Mouse (Mus musculus): ENCODE measurements around the gene Tnnt1.
"Not testable (repeated sequence)": the region's sequence is repeated elsewhere in the genome, so short reads cannot be mapped to it uniquely, and the experiment has no call there.

Tnnt1 gene

GRCm38 (mm10) chr7:4516332-4517050, at the start of gene Tnnt1:
Gene Tnnt1 (minus strand): TSS chr7:4516382.
- DNase-seq, result no peak

- no peak for DNase-seq
Observed at GRCm38 (mm10) chr7:4562660-4563059, 46.5 kb upstream of the Tnnt1 start.

GRCm38 (mm10) chr7:4557167-4557560, 41.0 kb upstream of the Tnnt1 start:
- no peak for DNase-seq

GRCm38 (mm10) chr7:4556256-4557166, 40.3 kb upstream of the Tnnt1 start:
- DNase-seq, result peak; percentile 49

GRCm38 (mm10) chr7:4547221-4547641, 31.0 kb upstream of the Tnnt1 start, which contains the start of gene Syt5:
Gene Syt5 (minus strand): TSS chr7:4547541.
- DNase-seq, result no peak

GRCm38 (mm10) chr7:4546591-4547131, 30.5 kb upstream of the Tnnt1 start:
- DNase-seq, result peak; percentile 33

- DNase-seq, result no peak
Observed at GRCm38 (mm10) chr7:4546050-4546449, 29.9 kb upstream of the Tnnt1 start.

- DNase-seq, result no peak
Observed at GRCm38 (mm10) chr7:4542013-4542412, 25.8 kb upstream of the Tnnt1 start.

GRCm38 (mm10) chr7:4541344-4541743, 25.2 kb upstream of the Tnnt1 start:
- no peak for DNase-seq

- DNase-seq, result no peak
Observed at GRCm38 (mm10) chr7:4539019-4539418, 22.8 kb upstream of the Tnnt1 start.

GRCm38 (mm10) chr7:4537181-4537580, 21.0 kb upstream of the Tnnt1 start:
- no peak for DNase-seq

- no peak for DNase-seq
Observed at GRCm38 (mm10) chr7:4536369-4536768, 20.2 kb upstream of the Tnnt1 start.

GRCm38 (mm10) chr7:4532005-4532729, 16.0 kb upstream of the Tnnt1 start, which contains the start of gene Dnaaf3:
Gene Dnaaf3 (minus strand): TSS chr7:4532453.
- DNase-seq, result peak; percentile 85

- DNase-seq, result not testable (repeated sequence)
Observed at GRCm38 (mm10) chr7:4530166-4530565, 14.0 kb upstream of the Tnnt1 start.

- DNase-seq, result no peak
Observed at GRCm38 (mm10) chr7:4527302-4527689, 11.1 kb upstream of the Tnnt1 start.

- peak; percentile 51 for DNase-seq
Observed at GRCm38 (mm10) chr7:4526341-4527301, 10.4 kb upstream of the Tnnt1 start.

GRCm38 (mm10) chr7:4524212-4524922, 8.2 kb upstream of the Tnnt1 start, which contains the start of gene Tnni3:
Gene Tnni3 (minus strand): TSS chr7:4524229.
- DNase-seq, result not testable (repeated sequence)

- DNase-seq, result no peak
Observed at GRCm38 (mm10) chr7:4523205-4524130, 7.3 kb upstream of the Tnnt1 start.

GRCm38 (mm10) chr7:4522292-4522691, 6.1 kb upstream of the Tnnt1 start:
- DNase-seq, result no peak

All from kidney, adult 11 months (tissue).